Mouse (Mus musculus) left cerebral cortex, postnatal 14 days (tissue): ENCODE measurements at regions not wholly inside any gene's neighbourhood (a gene's known extent, or its start where the extent isn't known, plus 50 kb on each side); places are given as distances from the start of the nearest gene placed in this dataset.

Experiments
- DNase-seq, 2 experiments: peaks; one replicate each; pipeline ENCODE4 v3.0.0; 2021 to 2022; ENCODE audit warnings: low spot score in 2 of 2, mixed read lengths in 1 of 2
- intact Hi-C: fragments of 180-260 bp; cut with DNase I; formaldehyde crosslinking; loops from one replicate; pipeline ENCODE4 v1.15.1; 2025

- intact Hi-C loops: no loop called here
- no peak for DNase-seq
These were observed 462.0 kb downstream of the Lmo4 start for GRCm38 (mm10) chr3:143742786-143743571.

GRCm38 (mm10) chr3:143738676-143739075 is 466.3 kb downstream of the Lmo4 start:
- intact Hi-C loops: no loop called here
- no peak for DNase-seq

DNA sequence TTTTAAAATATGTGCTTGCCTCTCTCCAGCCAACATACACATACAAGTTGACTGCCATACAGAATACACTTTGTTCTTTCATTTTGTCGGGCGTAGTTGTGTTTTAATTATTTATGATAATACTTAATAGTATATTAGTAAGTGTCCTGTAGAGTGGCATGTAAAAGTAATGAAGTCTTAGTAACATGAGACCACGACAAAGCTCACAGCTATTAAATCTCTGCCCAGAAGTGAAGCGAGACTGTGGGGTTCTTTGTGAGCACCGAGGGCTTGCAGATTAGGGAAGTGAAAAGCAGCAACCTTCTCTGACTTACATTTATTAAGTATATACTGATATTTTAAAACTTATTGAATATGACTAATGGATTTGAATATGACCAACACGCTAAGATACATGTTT is 467.2 kb downstream of the Lmo4 start:
- no peak for DNase-seq
- intact Hi-C loops: no loop called here

- DNase-seq: no peak
- intact Hi-C loops: no loop called here
These were observed 468.2 kb downstream of the Lmo4 start for GRCm38 (mm10) chr3:143736651-143737398.

- no peak for DNase-seq
- intact Hi-C loops: no loop called here
These were observed 470.2 kb downstream of the Lmo4 start for GRCm38 (mm10) chr3:143734791-143735190.

GRCm38 (mm10) chr3:143732966-143733725 is 471.9 kb downstream of the Lmo4 start:
- DNase-seq: no peak
- intact Hi-C loops: no loop called here

DNA sequence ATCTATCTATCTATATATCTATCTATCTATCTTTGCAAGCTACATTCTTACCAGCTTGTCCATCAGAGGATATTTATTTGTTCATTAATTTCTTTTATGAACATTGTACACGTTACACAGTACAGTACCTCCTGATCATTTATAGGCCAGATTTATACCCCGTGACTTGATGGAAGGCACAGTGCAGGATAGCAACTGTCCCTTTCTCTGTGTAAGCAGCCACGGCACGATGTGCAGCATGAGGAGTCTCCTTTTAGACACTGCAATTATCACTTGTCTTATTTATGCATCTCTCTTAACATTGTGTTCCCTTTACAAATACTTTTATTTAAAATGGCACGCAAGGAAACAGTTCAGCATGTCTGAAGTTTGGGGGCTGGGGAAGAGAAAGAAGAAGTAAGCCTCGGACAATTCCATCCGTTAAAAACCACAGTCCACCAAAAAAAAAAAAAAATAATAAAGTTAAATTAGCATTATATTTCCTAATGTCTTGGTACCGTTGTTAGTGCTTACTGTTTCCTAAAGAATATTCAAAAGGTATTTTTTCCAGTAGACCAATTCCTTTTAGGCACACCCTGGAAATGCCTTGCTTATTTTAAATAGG is 475.4 kb downstream of the Lmo4 start:
- peak in 1 of 2 experiments; percentile 35 for DNase-seq
- intact Hi-C loops: no loop called here

DNA sequence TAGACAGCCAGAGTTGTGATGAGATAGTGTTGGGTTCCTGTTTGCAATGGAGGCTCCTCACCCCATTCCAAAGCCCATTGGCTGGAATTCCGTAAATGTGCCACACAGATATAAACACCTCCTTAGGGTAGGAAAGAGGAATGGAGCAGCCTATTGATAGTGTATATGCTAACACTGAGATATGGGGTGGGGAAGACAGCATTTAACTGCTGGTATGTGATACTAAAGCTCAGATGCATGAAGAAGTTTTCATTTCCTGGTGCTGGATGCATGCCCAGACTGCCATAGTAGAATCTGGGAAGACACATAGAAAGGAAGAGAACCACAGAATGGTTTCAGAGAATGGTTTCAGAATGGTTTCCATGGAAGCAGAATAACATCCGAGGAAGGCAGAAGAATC is 482.4 kb downstream of the Lmo4 start:
- peak; percentile 53 to 55 for DNase-seq
- intact Hi-C loops: no loop called here

- no peak for DNase-seq
- intact Hi-C loops: no loop called here
These were observed 482.9 kb downstream of the Lmo4 start for GRCm38 (mm10) chr3:143722082-143722481.

- intact Hi-C loops: no loop called here
- DNase-seq: no peak
These were observed 491.8 kb downstream of the Lmo4 start for GRCm38 (mm10) chr3:143713183-143713582.

- intact Hi-C loops: no loop called here
- DNase-seq: no peak
These were observed 494.1 kb downstream of the Lmo4 start for GRCm38 (mm10) chr3:143710805-143711469.

DNA sequence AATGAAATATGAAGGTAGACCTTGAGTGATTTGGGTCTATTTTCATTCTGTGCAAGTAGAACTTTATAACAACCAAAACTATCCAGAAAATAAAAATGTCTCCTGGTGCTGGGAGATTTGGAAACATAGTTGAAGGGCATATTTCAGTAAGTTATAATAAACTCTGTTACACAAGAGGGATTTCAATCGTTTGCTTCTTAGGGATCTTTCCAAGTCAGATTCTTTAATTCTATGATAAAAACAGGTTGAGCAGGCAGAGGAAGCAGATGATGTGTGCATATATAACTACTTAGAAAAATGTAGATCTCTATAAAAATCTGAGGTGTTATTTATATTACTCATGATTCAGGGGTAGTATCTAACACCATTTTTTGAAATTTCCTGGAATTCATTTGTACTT is 498.3 kb downstream of the Lmo4 start:
- intact Hi-C loops: no loop called here
- no peak for DNase-seq

DNA sequence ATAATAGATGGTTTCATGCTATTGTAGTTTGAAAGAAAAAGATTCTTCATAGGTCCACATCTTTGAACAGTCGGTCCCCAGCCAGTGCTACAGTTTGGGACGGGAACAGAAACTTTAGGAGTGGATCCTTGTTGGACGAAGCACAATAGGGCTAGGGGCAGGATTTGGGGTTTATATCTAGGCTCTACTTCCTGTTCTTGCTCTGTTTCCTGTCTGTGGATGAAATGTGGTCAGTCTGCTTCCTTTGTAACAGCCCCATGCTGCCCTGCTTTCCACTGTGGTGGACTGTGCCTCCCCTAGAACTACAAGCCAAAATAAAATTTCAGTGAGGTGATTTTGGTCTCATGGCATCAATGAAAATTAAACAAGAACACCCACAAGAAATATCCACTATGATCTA is 510.2 kb downstream of the Lmo4 start:
- intact Hi-C loops: no loop called here
- DNase-seq: no peak

DNA sequence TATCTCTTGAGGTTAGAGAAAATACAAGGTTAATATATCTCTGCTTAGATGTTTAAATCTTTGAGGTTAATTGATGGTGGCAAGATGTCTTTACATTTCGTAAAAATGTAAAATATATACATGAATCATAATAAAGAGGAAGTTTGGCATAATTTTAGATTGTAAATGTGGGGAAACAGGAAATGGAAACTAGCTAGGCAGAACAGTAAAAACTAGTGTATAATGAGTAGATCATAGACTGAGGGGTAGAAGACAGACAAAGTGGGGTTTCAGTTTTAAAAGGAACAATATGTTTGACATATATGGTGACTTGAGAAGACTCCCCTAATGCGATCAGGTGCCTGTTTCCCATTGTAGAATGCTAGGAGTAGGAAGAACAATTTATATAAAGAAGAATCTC is 519.3 kb downstream of the Lmo4 start:
- DNase-seq: no peak
- intact Hi-C loops: no loop called here

- intact Hi-C loops: no loop called here
- no peak for DNase-seq
These were observed 526.8 kb downstream of the Lmo4 start for GRCm38 (mm10) chr3:143678186-143678585.

GRCm38 (mm10) chr3:143674855-143675254 is 530.2 kb downstream of the Lmo4 start:
- DNase-seq: no peak
- intact Hi-C loops: no loop called here

GRCm38 (mm10) chr3:143674446-143674845 is 530.6 kb downstream of the Lmo4 start:
- DNase-seq: no peak
- intact Hi-C loops: no loop called here

- intact Hi-C loops: no loop called here
- no peak for DNase-seq
These were observed 542.9 kb downstream of the Lmo4 start for GRCm38 (mm10) chr3:143662041-143662685.

GRCm38 (mm10) chr3:143659421-143659978 is 545.5 kb downstream of the Lmo4 start:
- DNase-seq: no peak

More at GRCm38 (mm10) chr3:143659421-143659978, 545.5 kb downstream of the Lmo4 start:
- intact Hi-C loops: no loop called here
